Mouse (Mus musculus) thymus, postnatal 25 days (tissue): ENCODE data around the gene Cct3.
"Not testable (repeated sequence)": the region's sequence is repeated elsewhere in the genome, so short reads cannot be mapped to it uniquely, and the experiment has no call there.

Experiments used
- DNase-seq: peaks from one replicate; pipeline ENCODE4 v3.0.0; 2022

The Cct3 gene

GRCm38 (mm10) chr3:88295272-88295671, 1.6 kb upstream of the Cct3 start:
- not testable (repeated sequence) for DNase-seq

DNA sequence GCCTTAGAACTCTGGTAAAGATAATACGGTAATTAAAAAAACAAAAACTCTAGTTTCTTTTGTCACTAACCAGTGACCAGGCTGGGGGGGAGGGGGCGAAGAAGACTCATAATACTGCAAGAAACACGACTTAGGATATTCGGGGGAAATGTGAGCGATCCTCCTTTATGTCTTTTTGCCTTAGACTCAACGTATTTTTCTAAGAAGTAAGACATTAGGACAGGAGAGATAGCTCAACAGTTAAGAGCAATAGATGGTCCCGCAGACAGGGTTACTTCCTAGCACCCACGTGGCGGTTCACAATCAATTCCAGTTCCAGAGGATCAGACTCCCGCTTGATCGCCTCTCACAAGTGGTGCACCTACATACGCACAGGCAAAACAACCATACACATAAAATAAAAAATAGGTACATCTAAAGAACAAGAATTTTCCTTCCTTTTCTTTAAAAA, 781 bp upstream of the Cct3 start:
- no peak for DNase-seq

DNA sequence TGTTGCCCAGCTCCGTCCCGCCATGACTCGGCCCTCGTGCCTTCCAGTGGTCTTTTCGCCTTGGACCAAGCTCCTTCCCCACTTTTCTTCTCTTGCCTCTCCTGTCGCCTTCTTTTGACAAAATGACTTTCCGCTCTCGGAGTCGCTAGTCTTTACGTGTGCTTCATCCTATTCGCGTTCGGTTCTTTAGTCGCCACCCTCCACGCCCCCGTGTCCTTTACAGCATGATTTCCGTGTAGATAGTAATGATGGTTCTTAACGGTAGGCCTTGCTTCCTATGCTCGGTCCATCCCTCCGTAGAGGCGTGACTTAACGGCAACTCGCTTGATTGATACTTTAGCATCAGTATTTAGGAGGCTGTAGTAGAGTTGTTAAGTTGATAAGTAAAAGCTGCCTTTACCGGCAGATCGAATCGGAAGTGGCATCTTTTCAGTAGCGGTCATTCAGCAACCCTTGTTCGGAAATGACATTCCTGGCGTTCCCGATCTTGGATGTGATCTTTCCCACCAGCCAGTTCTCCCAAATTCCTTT, 470 bp downstream of the Cct3 start:
- DNase-seq, result no peak

- no peak for DNase-seq
Observed at GRCm38 (mm10) chr3:88299172-88299571, 2.3 kb downstream of the Cct3 start.

DNA sequence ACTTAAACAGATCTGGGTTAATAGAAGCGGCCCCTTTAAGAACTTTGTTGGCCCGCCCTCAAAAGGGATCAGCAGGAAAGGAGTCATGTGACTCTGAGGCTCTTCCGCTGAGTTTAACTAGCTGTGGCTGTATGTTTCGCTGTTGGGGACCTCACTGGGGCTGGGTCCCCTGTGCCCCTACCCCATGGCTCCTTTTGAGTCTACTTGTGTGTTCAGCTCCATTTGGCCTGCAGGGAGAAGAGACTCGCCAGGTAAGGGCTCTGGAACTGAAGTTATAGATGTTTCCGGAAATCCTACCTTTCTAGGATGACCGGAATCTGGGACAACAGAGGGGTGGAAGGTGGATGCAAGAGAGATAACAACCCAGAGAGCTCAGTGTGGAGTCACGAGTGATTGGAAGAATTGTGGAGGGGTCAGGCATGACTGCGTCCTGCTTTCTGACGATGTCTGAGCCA, 28.1 kb downstream of the Cct3 start, which contains the start of gene Glmp:
Gene Glmp (plus strand): TSS at position 73 of the 455 bp plus-strand sequence.
- DNase-seq, result peak; percentile 54

DNA sequence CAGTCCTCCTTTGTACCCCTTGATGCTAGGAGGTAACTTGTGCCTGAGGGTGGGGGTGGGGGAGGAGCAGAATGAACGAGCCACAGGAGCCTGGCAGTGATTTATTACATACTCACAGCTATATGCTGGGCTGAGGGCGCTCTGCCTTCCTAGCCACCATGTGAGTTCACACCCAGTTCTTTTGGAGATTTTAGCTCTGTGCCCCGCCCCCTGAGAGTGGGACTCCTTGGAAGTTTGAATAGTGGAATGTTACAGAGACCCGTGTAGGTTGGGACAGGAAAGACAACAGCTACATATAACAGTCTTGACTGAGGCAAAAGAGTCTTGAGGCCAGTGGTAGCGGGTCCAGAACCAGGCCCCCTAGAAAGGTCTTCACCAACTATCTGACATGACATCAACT, 32.0 kb downstream of the Cct3 start:
- no peak for DNase-seq

DNA sequence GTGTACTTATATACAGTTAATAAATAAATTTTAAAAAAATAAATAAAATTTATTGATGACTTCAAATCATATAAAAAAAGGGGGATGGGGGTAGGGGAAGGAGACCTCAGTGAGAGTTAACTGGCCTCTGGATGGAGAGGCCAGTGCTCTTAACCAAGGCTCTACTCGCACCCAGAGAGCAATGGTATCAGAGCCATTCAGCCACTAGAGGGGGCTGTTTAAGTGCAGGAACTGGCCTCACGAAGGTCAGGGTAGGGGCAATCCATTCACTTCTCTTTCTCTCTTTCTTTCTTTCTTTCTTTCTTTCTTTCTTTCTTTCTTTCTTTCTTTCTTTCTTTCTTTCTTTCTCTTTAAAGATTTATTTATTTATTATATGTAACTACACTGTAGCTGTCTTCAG, 34.4 kb downstream of the Cct3 start:
- DNase-seq, result peak; percentile 60

- DNase-seq, result no peak
Observed at GRCm38 (mm10) chr3:88334029-88334658, 37.2 kb downstream of the Cct3 start.

- DNase-seq, result no peak
Observed at GRCm38 (mm10) chr3:88334902-88335435, 38.1 kb downstream of the Cct3 start.

GRCm38 (mm10) chr3:88335436-88336053, 38.6 kb downstream of the Cct3 start:
- no peak for DNase-seq

DNA sequence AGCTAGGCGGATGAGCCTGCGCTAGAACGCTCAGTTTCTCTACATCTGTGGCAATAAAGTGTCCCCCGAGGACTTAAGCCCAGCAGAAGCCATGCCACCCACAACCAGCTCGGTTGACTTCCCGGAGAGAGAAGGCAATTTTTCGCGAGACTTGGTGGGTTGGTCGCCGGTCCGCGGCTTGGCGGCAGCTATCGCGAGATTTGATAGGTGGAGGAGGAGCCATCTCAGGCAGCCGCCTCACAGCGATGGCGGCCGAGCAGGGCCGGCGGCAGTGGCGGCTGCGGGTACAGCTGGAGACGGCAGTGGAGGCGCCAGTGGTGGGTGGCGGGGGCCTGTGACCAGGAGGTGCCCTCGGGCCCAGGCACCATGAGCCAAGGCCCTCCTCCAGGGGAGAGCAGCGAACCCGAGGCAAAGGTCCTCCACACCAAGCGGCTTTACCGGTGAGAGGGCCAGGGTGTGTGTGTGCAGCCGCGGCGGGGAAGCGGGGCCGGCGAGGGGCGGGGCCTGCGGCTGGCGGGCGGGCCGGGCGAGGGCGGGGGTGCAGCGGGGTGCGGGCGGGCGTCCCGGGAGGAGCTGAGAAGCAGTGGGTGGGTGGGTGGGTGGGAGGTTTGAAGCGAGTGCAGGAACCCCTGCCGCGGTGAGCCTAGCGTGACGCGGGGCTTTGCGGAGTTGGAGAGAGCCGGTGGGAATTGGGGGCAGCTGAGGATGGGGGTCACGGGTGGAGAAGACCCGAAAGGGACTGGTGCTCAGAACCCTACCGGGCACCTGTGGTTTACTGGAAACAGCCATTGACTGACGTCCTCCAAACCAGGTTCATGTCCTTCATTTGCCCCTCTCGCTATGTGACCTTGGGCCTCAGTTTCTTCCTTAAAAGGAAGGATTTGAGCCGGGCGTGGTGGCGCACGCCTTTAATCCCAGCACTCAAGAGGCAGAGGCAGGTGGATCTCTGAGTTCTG, 39.4 kb downstream of the Cct3 start, which contains the start of the genes Tmem79 and Smg5:
Gene Tmem79 (minus strand): TSS at position 91 of the 956 bp plus-strand sequence.
Gene Smg5 (plus strand): TSS at position 203 of the 956 bp plus-strand sequence.
- peak; percentile 98 for DNase-seq

GRCm38 (mm10) chr3:88337367-88338020, 40.6 kb downstream of the Cct3 start:
- peak; percentile 25 for DNase-seq

GRCm38 (mm10) chr3:88338316-88338715, 41.4 kb downstream of the Cct3 start:
- DNase-seq, result no peak

DNA sequence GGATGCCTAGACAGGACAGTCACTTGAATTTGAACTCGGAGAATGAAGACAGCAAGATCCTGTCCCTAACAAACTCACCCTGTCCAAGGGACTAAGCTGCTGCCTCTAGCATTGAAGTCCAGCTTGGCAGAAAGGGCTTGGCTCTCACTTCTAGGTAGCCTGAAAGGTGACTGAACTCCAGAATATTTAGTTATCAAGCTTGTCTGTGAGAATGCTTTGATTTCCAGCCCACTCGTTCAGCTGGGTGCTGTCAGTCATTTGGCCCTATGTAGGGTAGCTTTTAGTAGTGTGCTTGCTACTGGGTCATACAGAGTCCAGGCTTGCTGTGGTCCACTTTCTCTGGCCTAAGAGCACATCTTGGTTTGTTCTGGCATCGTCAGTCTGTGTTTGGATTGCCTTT, 42.1 kb downstream of the Cct3 start:
- DNase-seq, result no peak

DNA sequence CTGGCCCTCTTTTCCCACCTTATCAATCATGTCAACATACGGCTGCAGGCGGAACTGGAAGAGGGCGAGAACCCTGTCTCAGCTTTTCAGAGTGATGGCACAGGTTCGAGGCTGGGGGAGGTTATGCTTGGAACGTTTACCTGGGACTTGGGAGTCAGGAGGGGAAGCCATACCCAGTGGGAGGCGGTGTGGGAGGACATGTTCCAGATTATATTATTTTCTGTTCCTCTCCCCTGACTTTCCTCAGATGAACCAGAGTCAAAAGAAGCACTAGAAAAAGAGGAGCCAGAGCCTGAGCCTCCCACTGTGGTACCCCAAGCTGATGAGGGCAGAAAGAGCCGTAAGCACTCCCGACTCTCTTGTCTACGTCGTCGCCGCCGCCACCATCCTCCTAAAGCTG, 53.8 kb downstream of the Cct3 start:
- no peak for DNase-seq

DNA sequence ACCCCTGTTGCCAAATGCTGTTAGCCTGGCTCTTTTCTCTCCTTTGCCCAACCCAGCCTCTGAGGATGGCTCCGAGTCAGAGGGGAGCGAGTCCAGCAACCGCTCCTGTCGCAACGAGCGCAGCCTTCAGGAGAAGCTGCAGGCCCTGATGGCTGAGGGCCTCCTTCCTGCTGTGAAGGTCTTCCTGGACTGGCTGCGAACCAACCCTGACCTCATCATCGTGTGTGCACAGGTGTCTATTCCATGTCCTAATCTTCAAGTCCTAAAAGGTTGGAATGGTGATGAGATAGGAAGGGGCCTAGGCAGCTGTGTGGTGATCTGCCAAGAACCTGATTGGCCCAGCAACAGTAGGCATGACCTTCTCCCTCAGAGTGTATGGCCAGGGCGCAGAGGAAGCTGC, 56.0 kb downstream of the Cct3 start:
- no peak for DNase-seq

DNA sequence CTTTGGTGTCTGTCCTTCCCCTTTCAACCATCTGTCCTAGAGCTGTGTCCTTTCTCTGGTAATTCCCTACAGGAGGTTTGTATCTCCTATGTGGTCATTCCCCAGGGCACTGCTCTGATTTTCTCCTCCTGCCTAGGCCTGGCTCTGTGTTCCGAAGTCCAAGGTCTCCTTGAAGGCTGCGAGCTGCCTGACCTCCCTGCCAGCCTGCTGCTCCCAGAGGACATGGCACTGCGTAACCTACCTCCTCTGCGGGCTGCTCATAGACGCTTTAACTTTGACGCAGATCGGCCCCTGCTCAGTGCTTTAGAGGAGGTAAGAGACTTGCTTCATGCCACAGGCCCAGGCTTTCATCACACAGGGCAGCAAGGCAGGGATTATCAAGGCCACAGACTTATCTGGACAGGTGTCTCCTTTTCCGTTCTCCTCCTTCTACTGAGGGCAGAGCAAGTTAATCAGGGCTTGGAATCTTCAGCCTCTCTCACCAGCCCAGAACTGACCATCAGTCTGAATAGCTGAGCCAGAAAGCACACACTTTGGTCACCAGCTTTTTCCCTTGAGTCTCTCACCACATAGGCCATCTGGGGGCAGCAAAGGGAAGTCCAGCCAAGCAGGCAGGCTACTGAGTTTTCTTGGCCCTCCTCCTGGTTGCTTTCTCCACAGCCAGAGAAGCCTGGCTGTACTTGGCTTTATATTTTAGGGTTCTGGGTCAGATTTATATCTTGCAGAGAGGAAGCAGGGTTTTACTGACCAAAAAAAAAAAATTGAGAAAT, 57.7 kb downstream of the Cct3 start:
- no peak for DNase-seq

GRCm38 (mm10) chr3:88359584-88359983, 62.7 kb downstream of the Cct3 start:
- no peak for DNase-seq

DNA sequence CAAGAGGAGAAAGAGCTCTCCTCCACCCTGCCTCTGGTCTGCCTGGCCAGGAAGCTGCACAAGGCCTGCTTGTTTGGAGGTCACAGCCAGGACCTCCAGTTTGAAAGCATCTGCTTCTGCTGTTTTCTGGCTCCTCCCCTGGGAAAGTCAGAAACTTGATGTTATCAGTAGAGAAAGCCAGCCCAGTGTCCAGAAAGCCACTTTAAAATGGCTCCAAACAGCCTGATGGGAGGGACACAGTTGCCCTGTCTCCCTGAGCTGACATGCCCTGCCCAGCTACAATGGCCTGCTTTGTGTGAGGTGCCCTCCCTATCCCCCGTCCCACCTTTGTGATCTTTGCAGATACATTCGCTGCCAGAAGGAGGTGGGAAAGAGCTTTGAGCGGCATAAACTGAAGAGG, 63.1 kb downstream of the Cct3 start:
- DNase-seq, result no peak

GRCm38 (mm10) chr3:88361096-88361495, 64.2 kb downstream of the Cct3 start:
- peak; percentile 31 for DNase-seq

DNA sequence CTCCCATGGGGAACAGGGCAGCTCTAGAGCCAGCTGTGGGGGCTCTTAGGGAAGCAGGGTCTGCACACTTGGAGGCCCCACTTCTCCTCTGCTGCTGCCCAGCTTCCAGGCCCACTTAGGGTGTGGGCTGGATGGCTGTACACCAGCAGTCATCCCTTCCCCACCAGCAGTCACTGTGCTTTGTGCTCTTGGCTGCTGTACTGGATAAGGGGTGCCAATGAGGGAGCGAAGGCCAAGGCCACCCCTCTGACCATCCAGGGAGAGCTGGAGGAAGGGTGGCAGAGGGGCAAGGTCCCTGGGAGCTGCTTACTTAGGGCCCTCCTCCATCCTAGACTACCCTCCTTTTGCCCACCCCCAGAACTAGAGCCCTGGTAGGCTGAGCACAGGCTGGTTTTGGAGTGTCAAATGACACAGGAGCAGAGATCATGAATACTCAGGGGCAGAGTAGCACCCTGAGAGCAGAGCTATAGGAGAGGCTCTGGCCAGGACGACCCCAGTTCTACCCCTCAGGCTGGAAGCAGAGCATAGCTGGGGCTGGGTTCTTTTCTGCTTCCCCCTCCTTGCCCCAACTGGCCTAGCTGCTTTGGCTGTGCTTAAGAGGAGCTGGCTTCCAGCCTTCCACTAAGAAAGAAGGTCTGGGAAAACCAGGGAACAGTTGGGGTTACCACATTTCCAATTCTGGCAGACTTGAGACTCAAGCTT, 64.8 kb downstream of the Cct3 start:
- DNase-seq, result no peak
